Mouse (Mus musculus) CH12.LX (cell line): Measurements from ENCODE around the gene Gm42742. TPM values are rescaled to one million over a fixed set of nuclear protein-coding genes. Genes with fewer than 3 reads are reported as not detected.

Source experiments
- DNase-seq: peaks from one replicate; pipeline ENCODE4 v3.0.0-alpha.2; 2013; ENCODE audit errors: extremely low read depth
- H3K27ac ChIP-seq: 2 replicates; pipeline ENCODE4 v1.5.1; 2012; ENCODE audit warnings: low read depth, mild to moderate bottlenecking, control low read depth, moderate library complexity; ENCODE audit not compliant: insufficient read depth
- H3K27me3 ChIP-seq: replicated peaks from 2 replicates; pipeline ENCODE3; 2012; ENCODE audit warnings: inconsistent platforms
- H3K36me3 ChIP-seq, 2 experiments: replicated peaks in 1 of 2; 2 replicates each; pipeline versions ENCODE3 to v1.6.1; 2012; ENCODE audit warnings: inconsistent platforms in 1 of 2, low read length in 1 of 2, mild to moderate bottlenecking in 1 of 2, mixed read lengths in 1 of 2, moderate library complexity in 1 of 2; ENCODE audit not compliant: control insufficient read depth in 1 of 2, insufficient read depth in 1 of 2
- H3K4me1 ChIP-seq, 2 experiments: 2 replicates each; pipeline ENCODE4 v1.6.1; 2012; ENCODE audit warnings: inconsistent platforms in 1 of 2, moderate library complexity in 1 of 2; ENCODE audit not compliant: insufficient read depth in 2 of 2, control insufficient read depth in 1 of 2
- H3K4me2 ChIP-seq: 2 replicates; pipeline ENCODE4 v1.6.1; 2012; ENCODE audit warnings: low read depth, mild to moderate bottlenecking, control low read depth; ENCODE audit not compliant: poor library complexity, insufficient read depth, severe bottlenecking
- H3K4me3 ChIP-seq, 3 experiments: fragments of 150-350 bp in 1 of 3; sonication (generic) in 1 of 3; replicated peaks in 1 of 3; 2 replicates each; pipeline versions ENCODE3 to v1.5.1; 2011 to 2012; ENCODE audit warnings: low read depth in 2 of 3, low read length in 2 of 3, mild to moderate bottlenecking in 2 of 3, moderate library complexity in 2 of 3, control low read depth in 1 of 3, improper control_type of control experiment in 1 of 3, inconsistent platforms in 1 of 3, mixed read lengths in 1 of 3; ENCODE audit not compliant: poor library complexity in 1 of 3
- H3K79me2 ChIP-seq: replicated peaks from 2 replicates; pipeline ENCODE4 v1.6.1; 2012; ENCODE audit warnings: mild to moderate bottlenecking, moderate library complexity; ENCODE audit not compliant: control insufficient read depth, poor library complexity, insufficient read depth, severe bottlenecking; ENCODE audit errors: extremely low read depth
- H3K9ac ChIP-seq: 2 replicates; pipeline ENCODE4 v1.6.1; 2012; ENCODE audit warnings: low read depth, mild to moderate bottlenecking, control low read depth, moderate library complexity; ENCODE audit not compliant: insufficient read depth
- H3K9me3 ChIP-seq: replicated peaks from 2 replicates; pipeline ENCODE3; 2012; ENCODE audit warnings: low read length, inconsistent platforms, mixed read lengths
- CTCF ChIP-seq, 2 experiments: IDR thresholded peaks in 1 of 2; conservative IDR thresholded peaks in 1 of 2; 2 replicates each; pipeline ENCODE4 v1.5.1; 2011 to 2012; ENCODE audit warnings: low read depth in 2 of 2, low read length in 2 of 2, improper control_type of control experiment in 1 of 2, inconsistent platforms in 1 of 2, mild to moderate bottlenecking in 1 of 2, moderate library complexity in 1 of 2
- ELF1 ChIP-seq: IDR thresholded peaks from 2 replicates; pipeline ENCODE4 v1.6.1; 2014; ENCODE audit warnings: low read depth, mild to moderate bottlenecking, inconsistent platforms, low read length, improper control_type of control experiment
- ETS1 ChIP-seq: conservative IDR thresholded peaks from 2 replicates; pipeline ENCODE4 v1.6.1; 2012; ENCODE audit warnings: low read depth, mild to moderate bottlenecking, inconsistent platforms, low read length, improper control_type of control experiment, moderate library complexity
- KAT2A ChIP-seq: IDR thresholded peaks from 2 replicates; pipeline ENCODE4 v1.6.1; 2012; ENCODE audit warnings: low read length, improper control_type of control experiment, inconsistent platforms; ENCODE audit not compliant: insufficient replicate concordance
- MXI1 ChIP-seq: IDR thresholded peaks from 2 replicates; pipeline ENCODE4 v1.6.1; 2011; ENCODE audit warnings: mild to moderate bottlenecking, low read depth, low read length, improper control_type of control experiment
- PAX5 ChIP-seq: IDR thresholded peaks from 2 replicates; pipeline ENCODE4 v1.6.1; 2012; ENCODE audit warnings: low read length, inconsistent platforms, mixed read lengths
- POLR2A ChIP-seq: IDR thresholded peaks from 2 replicates; pipeline ENCODE4 v1.6.1; 2011; ENCODE audit warnings: low read depth, mild to moderate bottlenecking, improper control_type of control experiment, low read length
- POLR2AphosphoS2 ChIP-seq: IDR thresholded peaks from 2 replicates; pipeline ENCODE4 v1.6.1; 2011; ENCODE audit warnings: low read depth, low read length, improper control_type of control experiment
- RCOR1 ChIP-seq: conservative IDR thresholded peaks from 2 replicates; pipeline ENCODE4 v1.6.1; 2012; ENCODE audit warnings: low read depth, mild to moderate bottlenecking, inconsistent platforms, low read length, improper control_type of control experiment
- SMC3 ChIP-seq: IDR thresholded peaks from 2 replicates; pipeline ENCODE4 v1.6.1; 2011; ENCODE audit warnings: low read depth, low read length, improper control_type of control experiment
- USF1 ChIP-seq: IDR thresholded peaks from 2 replicates; pipeline ENCODE4 v1.6.1; 2014; ENCODE audit warnings: low read depth, mild to moderate bottlenecking, inconsistent platforms, low read length, improper control_type of control experiment
- ZC3H11A ChIP-seq: IDR thresholded peaks from 2 replicates; pipeline ENCODE4 v1.6.1; 2012; ENCODE audit warnings: low read depth, mild to moderate bottlenecking, inconsistent platforms, low read length, improper control_type of control experiment
- ZKSCAN1 ChIP-seq: IDR thresholded peaks from 2 replicates; pipeline ENCODE4 v1.6.1; 2012; ENCODE audit warnings: low read depth, inconsistent platforms, low read length, improper control_type of control experiment, borderline replicate concordance
- dilution Hi-C: fragments of 300-500 bp; cut with MboI; formaldehyde crosslinking; loops from 2 replicates; pipeline ENCODE4 v1.14.3; 2020; ENCODE audit warnings: low sequenced_read_pairs; ENCODE audit not compliant: extremely low pct_unique_long_range_greater_than_20kb, extremely low pct_ligation_motif_present
- in situ Hi-C: fragments of 300-500 bp; cut with MboI; formaldehyde crosslinking; loops from 3 replicates; pipeline ENCODE4 v1.14.3; 2019; ENCODE audit warnings: low sequenced_read_pairs, low pct_ligation_motif_present, low pct_unique_long_range_greater_than_20kb, mixed read lengths
- polyA plus RNA-seq: library from polyadenylated mRNA; unstranded; fragments of >175 nt; gene quantifications from 2 replicates; pipeline ENCODE4 v1.2.1, GENCODE M21; 2012; ENCODE audit warnings: low read depth; ENCODE audit not compliant: insufficient read length
- total RNA-seq, 2 experiments: library from RNA; depleted of rRNA; stranded (reverse); fragments of 300-350 nt in 1 of 2; fragments of >200 nt in 1 of 2; gene quantifications; 2 replicates each; pipeline ENCODE4 v1.2.3; 2012 to 2014

The Gm42742 gene
- 13.2 and 16.0 TPM in 2 replicates for total RNA-seq (2012; rRNA removed)
- 37.1 and 45.1 TPM in 2 replicates for total RNA-seq (2014; rRNA removed)
- polyA plus RNA-seq, result 6.1 and 14.9 TPM in 2 replicates

DNA sequence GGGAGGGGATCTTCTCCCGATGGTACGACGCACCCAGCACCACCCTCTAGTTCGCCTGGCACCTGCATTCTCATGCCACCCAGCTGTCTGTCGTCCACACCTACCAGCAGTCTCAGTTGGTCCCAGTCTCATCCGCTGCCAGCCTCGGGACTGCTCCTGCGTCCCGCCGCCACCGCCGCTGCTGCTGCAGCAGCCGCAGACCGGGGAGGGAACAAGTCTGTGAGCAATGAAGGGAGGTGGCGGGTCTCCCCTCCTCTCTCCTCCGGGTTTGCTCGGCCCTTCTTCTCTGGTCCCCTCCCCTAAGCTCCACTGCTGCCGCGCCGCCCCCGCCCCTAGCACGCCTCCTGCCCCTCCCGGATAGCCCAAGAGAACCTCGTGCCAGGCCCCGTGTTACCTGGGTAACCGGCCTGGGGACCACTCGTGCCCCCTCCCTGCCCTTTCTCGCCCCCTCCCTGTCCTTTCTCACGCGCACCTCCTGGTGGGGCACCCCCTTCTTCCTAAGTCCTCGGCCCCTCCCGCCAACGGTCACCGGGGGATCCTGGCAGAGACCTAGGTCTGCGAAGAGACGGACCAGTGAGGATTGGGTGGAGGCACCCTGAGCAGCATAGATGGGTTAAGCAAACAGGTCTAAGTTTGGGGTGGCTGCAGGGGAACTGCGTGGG lies at the start of gene Gm42742, which contains the start of gene Prrt2:
Gene Gm42742, minus strand, starts transcription at position 197 of the 662 bp plus-strand sequence.
Gene Prrt2, minus strand, starts transcription at position 311 of the 662 bp plus-strand sequence.
- Histone ChIP-seq H3K27me3 (no peaks in the 10 kb centered on the region), H3K9ac (no peak within 1 kb of the TSS), H3K4me3 (no peak within 1 kb of the TSS), H3K4me1 (peaks cover 19 to 63% of the 10 kb centered on the region in 2 experiments), H3K9me3 (no peaks in the 10 kb centered on the region), H3K36me3 (peaks cover 20 to 59% of the 10 kb centered on the region in 2 experiments), H3K27ac (no peak within 1 kb of the TSS), H3K4me2 (no peak within 1 kb of the TSS), H3K79me2 (peaks cover 22% of the 10 kb centered on the region)
- in situ Hi-C loops (loop anchor here (5.0 kb wide), 1 partner anchor 134 kb away; no protein-coding TSS in a partner anchor), dilution Hi-C loops (no loop called here)
- DNase-seq, result no peak
- no peak for TF ChIP-seq ELF1
- peak; percentile 22 for TF ChIP-seq POLR2A
- TF ChIP-seq KAT2A, result no peak
- TF ChIP-seq POLR2AphosphoS2, result peak; percentile 84
- no peak for TF ChIP-seq PAX5

DNA sequence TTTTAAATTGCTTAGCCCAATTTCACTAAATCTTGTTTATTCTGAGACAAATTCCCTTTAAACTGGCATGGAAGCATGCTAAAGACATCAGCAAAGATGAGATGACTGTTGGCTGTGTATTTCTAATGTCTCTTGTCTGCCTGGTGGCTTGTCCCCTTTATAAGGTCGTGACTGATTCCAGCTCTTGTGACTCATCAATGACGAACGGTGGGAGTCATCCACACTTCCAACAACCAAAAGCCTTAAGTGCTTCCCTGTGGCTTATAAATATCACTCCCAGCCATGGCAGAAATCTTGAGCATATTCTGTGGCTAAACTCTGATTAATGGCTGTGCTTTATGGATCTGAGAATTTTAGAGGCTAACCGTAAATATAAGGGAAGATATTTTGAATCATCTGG lies 45.4 kb upstream of the Gm42742 start:
- H3K9me3 ChIP-seq, result no peaks in the 10 kb centered on the region
- H3K4me1 ChIP-seq, result peaks cover 0 to 6% of the 10 kb centered on the region in 2 experiments; a peak in 1 of 4 replicates
- no peak overlapping the region for H3K4me2 ChIP-seq
- no peak for DNase-seq
- no peaks in the 10 kb centered on the region for H3K79me2 ChIP-seq
- dilution Hi-C loops (no loop called here), in situ Hi-C loops (no loop called here)
- H3K36me3 ChIP-seq, result no peaks in the 10 kb centered on the region
- H3K27ac ChIP-seq, result no peak overlapping the region
- no peak overlapping the region for H3K9ac ChIP-seq
- no peak overlapping the region for H3K4me3 ChIP-seq
- TF ChIP-seq ETS1 (no peak), RCOR1 (no peak), ZC3H11A (no peak), ZKSCAN1 (no peak), USF1 (no peak)
- no peaks in the 10 kb centered on the region for H3K27me3 ChIP-seq

GRCm38 (mm10) chr7:127065538-127065937 lies 44.6 kb upstream of the Gm42742 start:
- H3K9me3 ChIP-seq, result no peaks in the 10 kb centered on the region

More at GRCm38 (mm10) chr7:127065538-127065937, 44.6 kb upstream of the Gm42742 start:
- Histone ChIP-seq H3K4me1 (peaks cover 0 to 6% of the 10 kb centered on the region in 2 experiments; a peak in 1 of 4 replicates), H3K4me2 (no peak overlapping the region), H3K9ac (no peak overlapping the region), H3K27ac (no peak overlapping the region), H3K27me3 (no peaks in the 10 kb centered on the region), H3K79me2 (no peaks in the 10 kb centered on the region), H3K4me3 (no peak overlapping the region), H3K36me3 (no peaks in the 10 kb centered on the region)
- in situ Hi-C loops, result no loop called here
- peak; percentile 31 for TF ChIP-seq SMC3
- no peak for TF ChIP-seq MXI1
- TF ChIP-seq CTCF (conservative IDR thresholded peaks at IDR 0.05 in 1 of 2, IDR thresholded peaks at IDR 0.05 in 1 of 2; ENCODE audit: low read depth in 2 of 2, low read length in 2 of 2), result peak in 1 of 2 experiments; percentile 28; a peak in 2 of 4 replicates
- DNase-seq, result no peak
- dilution Hi-C loops, result no loop called here
